Mouse (Mus musculus) megakaryocyte progenitor cell, adult 5-6 weeks (primary cell): ENCODE measurements around the gene Klhl7. TPM values are rescaled to one million over a fixed set of nuclear protein-coding genes. Genes with fewer than 3 reads are reported as not detected.
A peak's percentile ranks its signal among the peaks of the same experiment; 100 is the strongest.

Source experiments
- ATAC-seq: replicated peaks from 2 replicates; pipeline ENCODE4 v1.8.0; 2016; ENCODE audit warnings: mild to moderate bottlenecking, moderate TSS enrichment, inconsistent platforms; ENCODE audit not compliant: poor library complexity
- total RNA-seq, 2 experiments: library from RNA; stranded (forward) in 1 of 2; stranded (reverse) in 1 of 2; fragments of 157-497, 149-512 nt in 1 of 2; fragments of 200-1000 nt in 1 of 2; gene quantifications; 2 replicates each; pipeline versions ENCODE4 v1.2.3 to v1.2.4; 2015 to 2017

The Klhl7 gene
- total RNA-seq (2015) (22.2 and 23.3 TPM in 2 replicates), total RNA-seq (2017) (17.0 and 18.4 TPM in 2 replicates)

DNA sequence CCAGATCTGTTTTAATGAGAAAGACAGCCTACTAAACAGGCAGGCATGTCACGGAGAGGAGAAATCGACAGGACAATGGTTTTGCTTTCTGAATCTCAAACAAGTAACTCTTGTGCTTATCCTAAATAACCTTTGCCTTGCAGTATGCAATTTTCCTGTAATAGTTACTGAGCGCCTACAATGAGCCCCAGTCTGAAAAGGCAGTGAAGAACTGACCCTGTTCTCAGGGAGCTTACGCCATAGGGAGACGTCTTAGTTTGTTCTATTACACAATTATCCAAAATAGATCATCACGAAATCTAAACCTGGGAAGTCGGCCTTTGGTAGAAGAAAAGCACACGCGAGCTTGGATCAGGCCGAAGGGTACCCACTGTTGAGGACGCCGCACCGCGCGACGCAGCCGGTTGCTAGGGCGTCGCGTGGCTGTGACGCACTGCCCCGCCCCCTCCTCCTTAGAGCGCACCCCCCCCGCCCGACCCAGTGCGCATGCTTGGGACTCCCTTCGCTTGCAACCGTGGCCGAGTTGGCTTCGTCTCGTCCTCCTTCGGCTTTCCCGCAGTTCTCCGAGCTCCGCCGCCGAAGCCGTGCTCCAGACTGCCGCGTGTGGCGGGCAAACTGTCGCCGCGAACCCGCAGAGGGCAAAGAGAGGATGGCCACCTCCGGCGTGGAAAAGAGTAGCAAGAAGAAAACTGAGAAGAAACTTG is at the start of gene Klhl7:
Gene Klhl7, plus strand, starts transcription at position 500 of the 704 bp plus-strand sequence.
- ATAC-seq = peak; percentile 94

DNA sequence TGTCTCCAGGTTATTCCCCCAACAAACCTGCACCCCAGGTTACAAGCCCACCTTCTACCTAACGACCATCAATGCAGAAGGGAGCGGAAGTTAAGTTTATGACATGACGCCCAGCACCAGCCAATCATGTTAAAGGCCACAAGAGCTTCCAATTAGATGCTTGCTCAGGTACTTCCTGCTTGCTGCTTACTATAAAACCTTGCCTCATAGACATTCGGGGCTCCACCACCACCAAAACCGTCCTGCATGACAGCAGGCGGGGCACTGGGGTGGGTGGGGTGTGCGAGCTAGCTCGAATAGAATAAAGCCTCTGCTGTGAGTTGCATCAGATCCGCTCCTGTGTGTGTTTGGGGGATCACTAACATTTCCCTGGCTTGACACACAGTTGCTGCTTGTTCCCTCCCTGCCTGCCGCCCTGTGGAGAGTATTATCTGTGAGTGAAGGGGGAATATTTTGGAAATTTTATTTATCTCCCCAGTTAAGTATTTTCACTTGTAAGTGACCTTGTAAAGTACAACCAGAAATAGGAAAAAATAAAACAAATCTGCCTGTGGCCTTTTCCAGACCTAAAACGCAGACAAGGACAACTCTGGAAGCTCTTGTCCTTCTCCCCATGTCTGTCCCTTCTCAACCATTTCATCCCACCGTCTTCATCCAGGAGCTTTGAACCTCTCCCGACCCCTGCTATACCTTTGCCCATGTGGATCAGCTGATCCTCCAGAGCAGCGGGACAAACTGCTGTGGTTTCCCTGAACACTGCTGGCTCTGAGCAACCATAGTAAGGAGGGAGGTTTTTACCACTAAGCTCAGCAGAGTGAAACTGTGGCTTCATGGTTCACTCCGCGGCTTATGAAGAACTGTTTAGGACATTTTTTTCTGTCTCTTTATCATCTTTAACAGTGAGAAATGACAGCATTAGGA is 48.4 kb upstream of the Klhl7 start:
- no peak for ATAC-seq

DNA sequence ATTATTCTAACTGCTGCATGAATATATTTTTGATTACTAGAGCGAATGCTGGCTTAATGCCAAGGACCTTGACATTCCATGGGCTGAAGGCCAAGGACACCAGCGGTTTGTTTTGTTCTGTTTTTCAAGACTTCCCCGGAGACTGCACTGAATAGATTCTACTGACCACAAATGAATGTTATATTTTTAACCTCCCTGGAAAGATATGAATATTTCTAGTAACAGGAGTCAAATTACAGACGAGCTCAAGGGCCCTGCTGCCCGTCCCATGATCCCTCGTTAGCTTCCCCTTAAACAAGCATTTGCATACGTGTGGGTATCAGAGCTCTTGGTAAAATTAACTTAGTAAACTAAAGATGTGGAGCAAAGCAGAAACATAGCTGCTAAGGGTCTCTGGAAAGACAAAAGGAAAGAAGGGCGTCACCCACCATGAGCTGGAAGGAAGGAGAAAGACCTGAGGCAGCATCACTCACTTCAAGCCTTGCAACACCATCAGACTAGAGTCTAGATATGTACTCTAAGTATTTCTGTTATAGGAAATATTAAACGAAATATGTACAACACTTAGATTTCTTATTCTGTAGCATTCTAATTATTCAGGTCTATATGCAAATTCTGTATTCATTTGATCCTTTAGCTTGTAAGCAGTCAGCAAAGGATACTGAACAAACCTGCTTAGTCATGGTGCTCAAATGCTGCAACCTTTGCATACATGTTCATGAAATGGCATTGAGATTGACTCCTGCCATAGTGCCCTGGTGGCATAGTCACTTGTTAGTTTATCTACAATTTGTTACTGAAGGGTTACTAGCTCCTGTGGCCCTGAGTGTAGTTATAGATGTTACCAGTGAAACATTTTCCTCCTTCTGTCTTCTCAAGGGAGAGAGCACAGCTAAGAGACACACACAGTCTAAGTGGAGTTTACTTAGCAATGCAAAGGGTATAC is 46.9 kb upstream of the Klhl7 start:
- peak; percentile 76 for ATAC-seq

DNA sequence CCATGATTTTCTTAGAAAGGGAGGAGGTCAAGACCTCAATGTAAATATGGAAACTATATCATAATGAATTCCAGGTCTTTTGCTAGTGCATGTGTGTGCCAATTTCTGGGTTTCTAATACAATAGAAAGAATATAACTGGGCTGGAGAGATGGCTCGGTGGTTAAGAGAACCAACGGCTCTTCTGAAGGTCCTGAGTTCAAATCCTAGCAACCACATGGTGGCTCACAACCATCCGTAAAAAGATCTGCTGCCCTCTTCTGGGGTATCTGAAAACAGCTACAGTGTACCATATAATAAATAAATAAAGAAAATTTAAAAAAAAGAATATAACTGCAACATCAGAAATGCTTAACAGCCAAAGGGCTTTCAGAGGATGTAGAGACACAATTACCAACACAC is 46.0 kb upstream of the Klhl7 start:
- ATAC-seq = no peak

DNA sequence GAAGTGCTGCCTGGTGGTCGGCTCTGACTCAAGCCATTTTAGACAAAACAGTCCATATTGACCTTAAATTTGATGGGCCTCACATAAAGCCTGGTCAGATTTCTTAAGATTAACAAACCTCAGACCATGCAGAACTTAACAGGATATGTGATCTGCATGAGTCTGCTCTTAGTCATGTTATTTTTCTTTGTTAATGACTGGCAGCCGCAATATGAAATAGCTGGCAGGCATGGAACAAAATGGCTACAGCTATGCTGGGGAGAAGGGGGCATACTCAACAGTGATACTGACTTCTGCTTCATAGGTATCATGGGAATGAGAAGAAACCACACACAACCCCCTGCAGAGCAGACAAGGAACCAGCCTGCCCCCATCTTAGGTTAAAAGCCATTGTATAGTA is 43.5 kb upstream of the Klhl7 start:
- ATAC-seq = no peak

DNA sequence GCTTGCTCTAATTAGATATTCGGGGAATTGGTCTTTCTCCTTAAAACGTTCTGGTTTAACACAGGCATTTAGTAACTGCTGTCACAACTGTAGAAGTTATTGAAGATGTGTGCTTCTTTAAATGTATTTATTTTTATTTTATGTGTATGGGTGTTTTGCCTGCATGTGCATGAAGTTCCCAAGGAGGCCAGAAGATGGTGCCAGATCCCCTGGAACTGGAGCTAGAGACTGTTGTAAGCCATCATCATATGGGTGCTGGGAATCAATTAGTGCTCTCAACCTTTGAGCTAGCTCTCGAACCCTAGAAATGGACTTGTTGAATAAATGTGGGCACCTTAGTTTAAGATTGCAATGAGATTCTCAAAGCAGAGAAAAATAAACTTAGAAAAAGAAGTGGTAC is 42.8 kb upstream of the Klhl7 start:
- no peak for ATAC-seq

DNA sequence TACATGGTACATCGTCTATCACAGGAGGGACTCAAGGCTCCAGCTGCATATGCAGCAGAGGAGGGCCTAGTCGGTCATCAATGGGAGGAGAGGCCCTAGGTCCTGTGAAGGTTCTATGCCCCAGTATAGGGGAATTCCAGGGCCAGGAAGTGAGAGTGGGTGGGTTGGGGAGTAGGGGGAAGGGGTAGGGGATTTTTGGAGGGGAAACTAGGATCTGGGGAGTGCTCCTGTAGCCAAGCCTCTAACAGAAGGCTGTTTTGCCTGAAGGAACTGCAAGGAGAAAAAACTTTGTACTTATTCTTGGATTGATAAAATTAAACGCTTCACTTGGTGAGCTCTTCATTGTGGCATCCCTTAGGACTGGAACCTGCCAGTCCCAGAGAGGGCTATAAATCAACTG is 39.5 kb upstream of the Klhl7 start:
- ATAC-seq = no peak

DNA sequence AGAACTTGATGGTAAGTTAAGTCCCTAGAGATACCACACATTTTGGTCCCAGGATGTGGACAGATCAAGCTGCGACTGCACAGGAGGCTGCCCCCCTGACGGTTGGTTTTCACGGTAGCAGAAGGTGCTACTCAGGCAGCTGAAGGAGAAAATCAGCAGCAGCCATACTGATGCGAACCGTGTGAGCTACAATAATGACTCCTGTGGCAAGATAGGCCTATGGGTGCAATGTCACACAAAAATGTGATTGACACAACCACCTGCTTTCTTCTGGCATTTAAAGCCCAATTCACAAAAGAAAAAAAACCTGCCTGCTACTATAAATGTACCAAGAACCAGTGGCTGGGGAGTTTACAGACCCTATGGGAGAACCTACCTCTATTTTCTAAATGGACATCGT is 37.4 kb upstream of the Klhl7 start:
- no peak for ATAC-seq

DNA sequence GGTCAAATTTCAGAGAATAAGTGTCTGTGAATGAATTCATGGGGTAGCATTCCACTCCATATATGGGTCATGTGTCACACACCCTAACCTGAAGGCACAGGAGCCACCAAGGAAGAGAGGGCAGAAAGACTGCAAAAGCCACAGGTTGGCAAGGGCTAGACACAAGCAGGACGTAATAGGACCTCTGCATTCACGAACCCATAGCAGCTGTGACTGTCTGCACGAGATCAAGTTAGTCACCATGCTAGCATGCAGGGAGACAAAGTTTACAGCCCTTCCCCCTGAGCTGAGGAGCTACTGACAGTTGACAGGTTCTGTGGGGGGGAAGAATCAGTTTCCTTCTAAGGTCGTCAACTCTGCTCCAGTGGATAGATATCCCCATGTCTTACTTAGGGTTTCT is 36.9 kb upstream of the Klhl7 start:
- ATAC-seq = no peak

DNA sequence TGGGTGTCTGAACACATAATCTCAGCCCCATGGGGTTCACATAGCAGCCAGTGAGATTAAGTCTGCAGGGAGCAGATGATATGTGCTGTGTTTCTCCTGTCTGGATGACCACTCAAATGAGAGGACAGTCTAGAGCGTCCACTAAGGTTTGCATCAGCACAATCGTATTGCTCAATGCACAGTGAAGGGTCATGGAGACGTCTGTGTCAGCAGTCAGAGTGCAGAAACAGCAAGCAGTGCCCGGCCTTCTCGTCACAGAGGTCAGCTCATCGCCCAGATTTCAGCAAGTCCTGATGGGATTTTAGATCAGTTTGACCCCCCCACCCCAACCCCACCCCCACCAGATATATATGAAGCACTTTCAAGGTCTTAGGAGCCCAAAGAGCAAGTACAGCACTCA is 31.4 kb upstream of the Klhl7 start:
- ATAC-seq = no peak

DNA sequence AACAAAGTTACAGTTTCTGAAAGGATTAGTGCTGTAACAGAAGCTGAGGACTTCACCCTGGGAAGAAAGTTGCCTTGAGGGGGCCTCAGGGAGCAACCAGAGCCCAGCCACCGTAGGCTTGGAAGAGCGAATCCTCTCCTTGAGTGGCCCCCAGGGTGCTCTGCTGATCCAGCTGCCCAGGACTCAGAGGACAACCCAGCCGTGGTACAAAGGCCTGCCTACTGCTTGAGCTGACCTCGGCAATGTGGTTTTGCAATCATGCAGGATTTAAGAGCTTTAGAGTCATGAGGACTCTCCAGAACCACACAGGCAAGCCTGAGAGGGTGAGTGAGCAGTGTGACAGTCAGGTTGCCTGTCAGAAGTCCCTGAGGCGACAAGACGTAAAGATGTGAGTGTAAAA is 28.4 kb upstream of the Klhl7 start:
- ATAC-seq = no peak

DNA sequence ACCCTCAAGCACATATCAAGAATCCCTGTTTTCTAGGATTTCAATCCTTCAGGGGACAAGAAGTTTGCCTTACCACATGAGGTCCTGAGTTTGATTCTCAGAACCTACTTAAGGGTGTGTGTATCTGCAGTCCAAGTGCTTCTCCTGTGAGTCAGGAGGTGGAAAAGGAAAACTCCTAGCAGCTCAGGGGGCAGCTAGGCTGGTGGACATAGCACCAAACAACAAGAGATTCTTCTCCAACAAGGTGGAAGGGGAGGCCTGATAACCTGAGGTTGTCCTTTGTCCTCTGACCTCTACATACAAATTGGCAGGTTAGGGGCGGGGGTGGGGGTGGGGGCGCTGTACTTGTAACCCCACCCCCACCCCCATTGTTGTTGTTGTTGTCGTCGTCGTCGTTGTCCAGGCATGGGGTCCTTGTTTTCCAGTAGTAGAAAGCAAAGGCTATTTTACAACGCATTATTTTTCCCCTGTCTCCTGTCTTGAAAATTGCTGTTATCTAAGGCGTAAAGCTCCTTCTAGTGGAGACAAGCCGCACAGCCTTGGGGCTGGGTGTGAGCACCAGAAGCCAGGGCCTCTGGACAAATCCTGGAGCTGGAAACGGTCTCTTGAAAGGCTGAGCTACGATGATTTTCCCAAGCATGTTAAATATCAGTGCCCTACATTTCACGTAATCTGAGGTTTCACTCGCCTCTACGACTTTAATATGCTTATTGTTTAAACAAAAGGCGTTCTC is 23.3 kb upstream of the Klhl7 start:
- peak; percentile 95 for ATAC-seq

DNA sequence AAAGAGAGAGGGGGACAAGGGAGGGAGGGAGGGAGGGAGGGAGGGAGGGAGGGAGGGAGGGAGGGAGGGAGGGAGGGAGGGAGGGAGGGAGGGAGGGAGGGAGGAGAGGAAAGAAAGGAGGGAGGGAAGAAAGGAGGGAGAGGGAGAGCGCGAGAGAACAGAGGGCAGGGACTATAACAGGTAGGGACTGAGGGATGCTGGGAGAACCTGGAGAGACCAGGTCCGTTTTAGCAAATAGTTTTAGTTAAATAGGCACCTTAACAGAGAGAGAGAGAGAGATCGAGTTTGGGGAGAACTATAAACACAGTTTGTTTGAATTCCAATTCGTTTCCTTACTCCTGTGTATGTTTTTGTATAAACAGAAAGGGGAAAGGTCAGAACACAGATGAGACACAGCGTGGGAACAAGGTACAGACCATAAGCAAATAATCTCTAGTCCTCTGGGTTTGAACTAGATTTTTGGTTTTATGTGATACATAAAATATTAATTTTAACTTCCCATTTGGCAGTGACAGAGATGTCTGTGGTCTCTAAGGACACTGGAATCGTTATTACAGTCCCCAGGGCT is 22.6 kb upstream of the Klhl7 start:
- ATAC-seq = no peak

DNA sequence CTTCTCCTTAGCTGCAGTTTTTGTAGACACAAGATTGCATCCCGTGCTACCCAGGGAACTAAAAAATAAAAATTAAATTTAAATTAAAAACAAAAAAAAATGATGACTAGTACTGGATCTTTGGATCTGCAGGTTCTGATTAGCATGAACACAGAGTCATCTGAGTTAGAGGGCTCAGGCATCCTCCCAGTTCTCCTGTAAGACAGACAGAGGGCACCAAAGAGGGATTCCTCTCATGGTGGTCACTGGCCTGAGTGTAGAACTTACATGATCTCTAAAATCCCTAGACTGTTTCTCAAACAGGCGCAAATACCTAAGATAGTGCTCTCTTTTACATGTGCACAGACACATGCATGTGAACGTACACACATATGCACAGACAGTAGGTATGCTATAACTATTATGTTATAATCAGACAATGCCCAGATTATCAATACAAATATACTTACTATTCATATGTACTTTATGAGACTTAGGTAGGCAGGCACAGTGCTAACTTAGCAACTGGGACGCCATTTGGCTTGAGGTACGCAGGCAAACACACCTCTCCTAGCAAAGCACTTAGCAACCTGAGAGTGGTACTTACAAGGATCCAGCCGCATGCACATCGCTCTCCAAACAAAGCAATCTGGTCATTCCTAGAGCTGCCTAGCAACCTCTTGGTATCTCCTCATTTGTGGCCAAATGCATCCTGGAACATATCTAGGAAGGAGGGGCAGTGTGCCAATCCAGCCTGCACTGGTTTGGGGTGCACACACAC is 21.8 kb upstream of the Klhl7 start:
- ATAC-seq = peak; percentile 46

DNA sequence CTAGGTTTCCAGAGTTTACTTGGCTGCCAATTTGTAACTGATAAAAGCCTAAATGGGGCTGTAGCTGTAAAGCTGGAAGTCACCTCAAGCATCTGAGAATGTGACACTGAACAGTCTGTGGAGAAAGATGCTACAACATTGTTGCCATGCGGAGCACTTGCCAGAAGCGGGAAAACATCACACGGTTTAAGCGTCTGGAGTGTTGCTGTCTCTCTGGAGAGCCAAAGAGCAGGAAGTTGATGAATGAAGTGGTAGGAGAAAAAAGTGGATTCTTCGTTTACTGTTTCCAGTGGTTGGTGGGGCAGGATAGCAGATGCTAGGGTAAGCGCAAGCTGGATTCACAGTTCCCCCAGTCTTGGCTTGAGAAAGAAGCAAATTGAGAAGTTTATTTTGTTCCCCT is 19.6 kb upstream of the Klhl7 start:
- no peak for ATAC-seq

DNA sequence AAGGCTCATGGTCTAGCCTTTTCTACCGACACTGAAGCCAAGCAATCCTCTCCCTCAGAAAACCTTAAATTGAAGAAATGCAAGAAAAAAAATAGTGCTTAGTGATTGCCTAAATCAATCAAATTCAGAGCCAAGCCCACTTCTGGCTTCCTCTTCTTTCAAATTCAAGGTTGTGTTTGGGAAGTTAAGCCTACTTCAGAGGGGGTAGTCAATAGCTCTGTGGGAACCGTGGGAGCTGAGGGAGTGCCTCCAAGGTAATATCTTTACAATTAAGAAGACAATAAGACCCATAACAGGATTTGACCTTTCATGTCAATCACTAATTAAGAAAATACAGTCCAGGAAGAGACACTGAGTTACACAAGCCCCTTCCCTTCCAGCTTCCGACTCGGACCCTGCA is 15.6 kb upstream of the Klhl7 start:
- no peak for ATAC-seq

DNA sequence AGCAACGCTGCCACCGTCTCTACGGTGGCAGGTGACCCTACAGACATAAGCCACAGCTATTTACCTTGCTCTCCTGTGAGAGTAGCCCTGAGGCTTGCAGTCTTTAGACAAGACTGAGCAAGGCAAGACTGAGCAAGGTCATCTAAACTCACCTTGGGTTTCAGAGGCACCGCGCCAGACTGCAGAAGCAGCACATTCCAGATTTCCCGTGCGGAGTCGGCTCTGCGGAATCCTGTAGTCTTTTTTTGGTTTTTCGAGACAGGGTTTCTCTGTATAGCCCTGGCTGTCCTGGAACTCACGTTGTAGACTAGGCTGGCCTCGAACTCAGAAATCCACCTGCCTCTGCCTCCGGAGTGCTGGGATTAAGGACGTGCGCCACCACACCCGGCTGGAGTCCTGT is 14.2 kb upstream of the Klhl7 start:
- ATAC-seq = no peak

DNA sequence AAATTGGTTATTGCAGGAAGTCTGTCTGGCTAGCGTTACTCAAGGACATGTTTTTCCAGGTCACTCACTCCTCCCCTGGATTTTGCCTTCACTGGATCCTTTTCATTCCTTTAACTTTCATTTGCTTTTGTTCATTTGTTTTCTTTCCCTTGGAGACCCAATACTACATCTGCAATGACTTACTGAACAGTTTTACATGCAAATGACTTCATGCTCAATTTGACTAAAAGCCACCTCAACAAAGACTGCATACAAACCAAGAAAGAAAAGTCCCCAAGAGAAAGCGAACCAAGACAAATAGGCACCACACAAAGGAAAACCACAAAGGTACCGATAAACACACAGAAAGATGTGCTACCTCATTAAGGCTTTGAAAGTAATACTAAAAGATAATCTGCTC is 13.5 kb upstream of the Klhl7 start:
- no peak for ATAC-seq

DNA sequence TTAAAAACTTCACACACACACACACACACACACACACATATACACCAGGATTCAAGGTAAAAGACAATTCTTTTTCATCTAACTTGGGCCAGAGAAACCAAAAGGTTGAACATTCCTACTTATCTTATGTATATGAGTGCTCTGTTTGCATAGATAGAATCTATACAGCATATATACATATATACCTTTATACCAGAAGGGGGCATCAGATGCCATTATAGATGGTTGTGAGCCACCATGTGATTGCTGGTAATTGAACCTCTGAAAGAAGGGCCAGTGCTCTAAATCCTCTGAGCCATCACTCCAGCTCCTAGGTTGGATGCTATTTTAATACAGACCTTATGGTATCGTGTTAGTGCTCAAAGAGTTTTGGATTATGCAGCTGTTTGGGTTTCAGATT is 12.0 kb upstream of the Klhl7 start:
- peak; percentile 54; the same call in 1 of the 2 replicates for ATAC-seq
